Mouse (Mus musculus): ENCODE measurements around the gene Ing3.

The Ing3 gene

GRCm38 (mm10) chr6:21991151-21991550, 41.8 kb downstream of the Ing3 start:
- no peak for DNase-seq (ENCODE audit: low spot score in 2 of 2)

- DNase-seq (ENCODE audit: low spot score in 2 of 2) = no peak
Observed at GRCm38 (mm10) chr6:21993070-21993469, 43.7 kb downstream of the Ing3 start.

- DNase-seq (ENCODE audit: low spot score in 2 of 2) = no peak
Observed at GRCm38 (mm10) chr6:21998131-21998530, 48.8 kb downstream of the Ing3 start.

- DNase-seq (ENCODE audit: low spot score in 2 of 2) = no peak
Observed at GRCm38 (mm10) chr6:21999025-21999424, 49.7 kb downstream of the Ing3 start.

- no peak for DNase-seq (ENCODE audit: low spot score in 2 of 2)
Observed at GRCm38 (mm10) chr6:22000086-22000485, 50.7 kb downstream of the Ing3 start.

- no peak for DNase-seq (ENCODE audit: low spot score in 2 of 2)
Observed at GRCm38 (mm10) chr6:22000881-22001280, 51.5 kb downstream of the Ing3 start.

GRCm38 (mm10) chr6:22001284-22001916, 52.0 kb downstream of the Ing3 start:
- no peak for DNase-seq (ENCODE audit: low spot score in 2 of 2)

GRCm38 (mm10) chr6:22002521-22003199, 53.3 kb downstream of the Ing3 start:
- DNase-seq (ENCODE audit: low spot score in 2 of 2) = no peak

GRCm38 (mm10) chr6:22003200-22003587, 53.8 kb downstream of the Ing3 start:
- DNase-seq (ENCODE audit: low spot score in 2 of 2) = no peak

- no peak for DNase-seq (ENCODE audit: low spot score in 2 of 2)
Observed at GRCm38 (mm10) chr6:22003959-22004543, 54.7 kb downstream of the Ing3 start.

GRCm38 (mm10) chr6:22008346-22008745, 59.0 kb downstream of the Ing3 start:
- no peak for DNase-seq (ENCODE audit: low spot score in 2 of 2)

- no peak for DNase-seq (ENCODE audit: low spot score in 2 of 2)
Observed at GRCm38 (mm10) chr6:22010258-22010657, 60.9 kb downstream of the Ing3 start.

GRCm38 (mm10) chr6:22010761-22011281, 61.5 kb downstream of the Ing3 start:
- DNase-seq (ENCODE audit: low spot score in 2 of 2) = no peak

GRCm38 (mm10) chr6:22011546-22011945, 62.2 kb downstream of the Ing3 start:
- no peak for DNase-seq (ENCODE audit: low spot score in 2 of 2)

- DNase-seq (ENCODE audit: low spot score in 2 of 2) = no peak
Observed at GRCm38 (mm10) chr6:22012099-22012498, 62.7 kb downstream of the Ing3 start.

- DNase-seq (ENCODE audit: low spot score in 2 of 2) = no peak
Observed at GRCm38 (mm10) chr6:22012501-22012900, 63.1 kb downstream of the Ing3 start.

- no peak for DNase-seq (ENCODE audit: low spot score in 2 of 2)
Observed at GRCm38 (mm10) chr6:22013394-22013793, 64.0 kb downstream of the Ing3 start.

- no peak for DNase-seq (ENCODE audit: low spot score in 2 of 2)
Observed at GRCm38 (mm10) chr6:22014291-22014911, 65.0 kb downstream of the Ing3 start.

GRCm38 (mm10) chr6:22017631-22018030, 68.3 kb downstream of the Ing3 start:
- no peak for DNase-seq (ENCODE audit: low spot score in 2 of 2)

GRCm38 (mm10) chr6:22018768-22019445, 69.5 kb downstream of the Ing3 start:
- DNase-seq (ENCODE audit: low spot score in 2 of 2) = no peak

GRCm38 (mm10) chr6:22019637-22020036, 70.3 kb downstream of the Ing3 start:
- DNase-seq (ENCODE audit: low spot score in 2 of 2) = no peak

- DNase-seq (ENCODE audit: low spot score in 2 of 2) = no peak
Observed at GRCm38 (mm10) chr6:22020696-22021095, 71.3 kb downstream of the Ing3 start.
